Mouse (Mus musculus) heart, adult 2 months (tissue): ENCODE results near the gene Pou4f2. TPM values are rescaled to one million over a fixed set of nuclear protein-coding genes. Genes with fewer than 3 reads are reported as not detected.

Source experiments
- DNase-seq, 2 experiments: peaks; one replicate each; pipeline ENCODE4 v3.0.0; 2021
- H3K27ac ChIP-seq: fragments of 200-600 bp; 2 replicates; pipeline ENCODE4 v1.8.1; 2022
- H3K27me3 ChIP-seq: fragments of 200-500 bp; 2 replicates; pipeline ENCODE4 v1.6.1; 2012; ENCODE audit warnings: mild to moderate bottlenecking, low read length, inconsistent platforms, mixed read lengths; ENCODE audit not compliant: control insufficient read depth, insufficient read depth
- H3K36me3 ChIP-seq: fragments of 200-500 bp; 2 replicates; pipeline ENCODE4 v1.6.1; 2012; ENCODE audit warnings: low read length, inconsistent platforms; ENCODE audit not compliant: control insufficient read depth, insufficient read depth
- H3K4me1 ChIP-seq: fragments of 200-500 bp; 2 replicates; pipeline ENCODE4 v1.6.1; 2011; ENCODE audit warnings: low read length; ENCODE audit not compliant: control insufficient read depth, insufficient read depth
- H3K4me3 ChIP-seq: fragments of 200-600 bp; 2 replicates; pipeline ENCODE4 v1.8.1; 2022
- H3K79me2 ChIP-seq: fragments of 200-500 bp; replicated peaks from 2 replicates; pipeline ENCODE4 v1.6.1; 2012; ENCODE audit warnings: mild to moderate bottlenecking, inconsistent platforms, low read length, moderate library complexity, mixed read lengths; ENCODE audit not compliant: control insufficient read depth, insufficient read depth
- H3K9ac ChIP-seq: fragments of 200-500 bp; 2 replicates; pipeline ENCODE4 v1.6.1; 2012; ENCODE audit warnings: low read depth, mild to moderate bottlenecking, control low read depth, inconsistent platforms, low read length, mixed read lengths
- CTCF ChIP-seq: fragments of 200-600 bp; IDR thresholded peaks from 2 replicates; pipeline ENCODE4 v1.8.1; 2022; ENCODE audit warnings: antibody characterized with exemption, mild to moderate bottlenecking, moderate library complexity
- EP300 ChIP-seq: fragments of 200-500 bp; IDR thresholded peaks from 2 replicates; pipeline ENCODE4 v1.6.1; 2011; ENCODE audit warnings: low read depth, low read length, control low read depth; ENCODE audit not compliant: insufficient read depth
- POLR2A ChIP-seq: fragments of 200-500 bp; IDR thresholded peaks from 2 replicates; pipeline ENCODE4 v1.6.1; 2011; ENCODE audit warnings: mild to moderate bottlenecking, low read depth, low read length, control low read depth; ENCODE audit not compliant: insufficient read depth
- WGBS: fragments of 180-500 bp; shearing (Covaris S2); methylation state at CpG from one replicate; pipeline ENCODE4 v1.1.7; 2018; 5-methylcytosine and 5-hydroxymethylcytosine counted together
- intact Hi-C: fragments of 180-260 bp; cut with DNase I; formaldehyde crosslinking; loops from one replicate; pipeline ENCODE4 v1.15.1; 2025
- polyA plus RNA-seq: library from polyadenylated mRNA; depleted of rRNA; stranded (reverse); fragments of >200 nt; gene quantifications from 2 replicates; pipeline ENCODE4 v1.2.3, GENCODE M21; 2012
- total RNA-seq, 2 experiments: library from RNA; stranded (reverse); gene quantifications; 2 replicates each; pipeline ENCODE4 v1.2.3; 2021

Pou4f2 gene
- total and polyA plus RNA-seq, 3 experiments = not detected

DNA sequence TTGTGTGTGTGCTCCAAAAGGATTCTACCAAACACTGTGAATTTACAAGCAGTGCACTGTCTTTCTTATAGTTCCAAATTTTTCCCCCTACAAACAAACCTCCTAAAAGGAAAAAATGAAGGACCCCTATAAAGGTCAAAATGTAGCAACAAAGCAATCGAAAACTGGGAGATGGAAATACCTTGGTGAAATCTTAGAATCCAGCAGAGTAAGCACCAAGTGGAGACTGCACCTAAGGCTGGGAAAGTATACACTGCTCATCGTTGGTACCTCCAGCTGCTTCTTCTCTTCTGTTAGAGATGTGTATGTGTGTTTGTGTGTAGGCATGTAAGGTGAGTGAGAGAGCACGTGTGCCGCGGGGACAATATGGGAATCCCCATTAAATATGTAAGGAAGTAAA is 3.1 kb downstream of the Pou4f2 start:
- intact Hi-C loops = loop anchor here (10.0 kb wide), 1 partner anchor 211 kb away; no protein-coding TSS in a partner anchor
- WGBS = 15% methylated on average over 5 of the region's 5 CpGs
- H3K4me1 ChIP-seq = no peaks in the 10 kb centered on the region
- H3K79me2 ChIP-seq = no peaks in the 10 kb centered on the region
- TF ChIP-seq POLR2A = no peak
- TF ChIP-seq EP300 = no peak
- TF ChIP-seq CTCF = no peak
- no peak overlapping the region for H3K27ac ChIP-seq
- H3K9ac ChIP-seq = no peak overlapping the region
- H3K4me3 ChIP-seq = no peak overlapping the region
- H3K27me3 ChIP-seq = peaks cover 28% of the 10 kb centered on the region
- no peaks in the 10 kb centered on the region for H3K36me3 ChIP-seq
- no peak for DNase-seq

DNA sequence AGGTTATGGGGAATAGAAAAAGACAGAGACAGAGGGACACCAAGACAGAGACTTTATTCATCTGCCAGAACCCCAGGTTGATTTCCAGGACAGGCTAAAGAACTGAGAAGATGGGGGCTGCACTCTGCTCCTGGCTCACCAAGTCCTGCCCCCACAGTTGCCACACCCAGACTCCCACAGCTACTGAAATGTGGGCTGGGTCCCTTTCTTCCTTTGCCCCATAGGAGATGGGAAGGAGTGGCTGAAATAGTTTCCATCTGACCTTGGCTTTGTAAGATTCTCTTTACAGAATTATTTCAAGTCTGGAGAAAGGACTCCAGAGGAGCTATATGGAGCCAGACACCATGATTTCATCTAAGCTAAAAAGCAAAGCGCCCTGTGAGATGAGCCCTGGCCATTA is 4.0 kb downstream of the Pou4f2 start:
- Histone ChIP-seq H3K9ac (no peak overlapping the region), H3K27me3 (peaks cover 27% of the 10 kb centered on the region), H3K4me1 (no peaks in the 10 kb centered on the region), H3K79me2 (no peaks in the 10 kb centered on the region), H3K36me3 (no peaks in the 10 kb centered on the region), H3K4me3 (no peak overlapping the region), H3K27ac (no peak overlapping the region)
- no peak for TF ChIP-seq POLR2A
- no peak for TF ChIP-seq EP300
- TF ChIP-seq CTCF = no peak
- intact Hi-C loops = loop anchor here (10.0 kb wide), 1 partner anchor 212 kb away; no protein-coding TSS in a partner anchor
- WGBS = 27% methylated on average over 1 of the region's 1 CpGs
- DNase-seq = no peak

DNA sequence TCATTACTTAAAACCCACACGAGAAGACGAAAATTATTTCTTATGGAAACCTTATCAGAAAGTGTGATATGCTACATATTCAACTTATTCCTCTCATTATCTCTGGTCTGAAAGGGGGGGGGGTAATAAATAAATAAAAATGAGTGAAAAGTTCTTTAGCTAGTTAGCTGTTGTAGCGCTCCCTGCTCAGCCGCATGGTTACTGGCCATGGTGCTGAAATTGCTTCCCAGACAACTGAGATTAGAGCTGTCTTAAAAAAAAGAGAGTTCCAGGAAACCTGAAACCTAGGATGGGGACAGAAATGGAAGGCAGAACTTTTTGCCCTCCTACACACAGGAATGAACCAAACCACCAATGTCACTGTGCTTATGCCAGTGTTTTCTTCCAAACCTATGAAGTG is 5.1 kb downstream of the Pou4f2 start:
- Histone ChIP-seq H3K36me3 (no peaks in the 10 kb centered on the region), H3K4me1 (no peaks in the 10 kb centered on the region), H3K27me3 (peaks cover 21% of the 10 kb centered on the region), H3K27ac (no peak overlapping the region), H3K9ac (no peak overlapping the region), H3K4me3 (no peak overlapping the region), H3K79me2 (no peaks in the 10 kb centered on the region)
- WGBS = 5% methylated on average over 4 of the region's 4 CpGs
- intact Hi-C loops = loop anchor here (10.0 kb wide), 1 partner anchor 213 kb away; no protein-coding TSS in a partner anchor
- DNase-seq = no peak
- TF ChIP-seq POLR2A = no peak

- Histone ChIP-seq H3K4me1 (no peaks in the 10 kb centered on the region), H3K27me3 (peaks cover 3% of the 10 kb centered on the region), H3K36me3 (no peaks in the 10 kb centered on the region), H3K27ac (no peak overlapping the region), H3K9ac (no peak overlapping the region), H3K4me3 (no peak overlapping the region), H3K79me2 (no peaks in the 10 kb centered on the region)
- WGBS = 8% methylated on average over 11 of the region's 11 CpGs
- intact Hi-C loops = no loop called here
- TF ChIP-seq POLR2A = no peak
- no peak for TF ChIP-seq EP300
- no peak for TF ChIP-seq CTCF
- no peak for DNase-seq
Observed at GRCm38 (mm10) chr8:78428148-78428547, 8.3 kb downstream of the Pou4f2 start.

- no peak overlapping the region for H3K27ac ChIP-seq
- no peaks in the 10 kb centered on the region for H3K79me2 ChIP-seq
- no peaks in the 10 kb centered on the region for H3K4me1 ChIP-seq
- H3K9ac ChIP-seq = no peak overlapping the region
- peaks cover 3% of the 10 kb centered on the region for H3K27me3 ChIP-seq
- intact Hi-C loops = no loop called here
- no peak for DNase-seq
- no peak for TF ChIP-seq POLR2A
- no peak for TF ChIP-seq CTCF
- TF ChIP-seq EP300 = no peak
- 2% methylated on average over 8 of the region's 8 CpGs for WGBS
- H3K36me3 ChIP-seq = no peaks in the 10 kb centered on the region
- H3K4me3 ChIP-seq = no peak overlapping the region
Observed at GRCm38 (mm10) chr8:78427769-78428130, 8.7 kb downstream of the Pou4f2 start.

GRCm38 (mm10) chr8:78426875-78427768 is 9.3 kb downstream of the Pou4f2 start:
- Histone ChIP-seq H3K36me3 (no peaks in the 10 kb centered on the region), H3K27ac (no peak overlapping the region), H3K4me1 (no peaks in the 10 kb centered on the region), H3K79me2 (no peaks in the 10 kb centered on the region), H3K27me3 (peaks cover 5% of the 10 kb centered on the region), H3K9ac (no peak overlapping the region), H3K4me3 (no peak overlapping the region)
- 3% methylated on average over 32 of the region's 32 CpGs for WGBS
- intact Hi-C loops = no loop called here
- no peak for DNase-seq
- TF ChIP-seq POLR2A (no peak), EP300 (no peak), CTCF (no peak)
